Mouse (Mus musculus) midbrain, embryonic 13.5 days (tissue): ENCODE data around the gene Nox4. TPM values are rescaled to one million over a fixed set of nuclear protein-coding genes. Genes with fewer than 3 reads are reported as not detected.

Experiments
- ATAC-seq: fragments of 200-750 bp; cut with Nextera tagmentation; 2 replicates; pipeline ENCODE4 v1.8.0; 2017; ENCODE audit warnings: mild to moderate bottlenecking, moderate TSS enrichment, moderate library complexity
- H3K27ac ChIP-seq: fragments of 300-500 bp; sonication (generic); 2 replicates; pipeline ENCODE4 v1.5.1; 2015; ENCODE audit warnings: inconsistent platforms, mild to moderate bottlenecking, moderate library complexity
- H3K27me3 ChIP-seq: fragments of 300-500 bp; sonication (generic); 2 replicates; pipeline ENCODE4 v1.6.1; 2015; ENCODE audit warnings: mild to moderate bottlenecking, inconsistent platforms
- H3K36me3 ChIP-seq: fragments of 300-500 bp; sonication (generic); 2 replicates; pipeline ENCODE4 v1.6.1; 2015; ENCODE audit warnings: mild to moderate bottlenecking, inconsistent platforms
- H3K4me1 ChIP-seq: fragments of 300-500 bp; sonication (generic); replicated peaks from 2 replicates; pipeline ENCODE4 v1.6.1; 2015; ENCODE audit warnings: inconsistent platforms
- H3K4me2 ChIP-seq: fragments of 300-500 bp; sonication (generic); replicated peaks from 2 replicates; pipeline ENCODE4 v1.6.1; 2015; ENCODE audit warnings: moderate library complexity, mild to moderate bottlenecking, inconsistent platforms
- H3K4me3 ChIP-seq: fragments of 300-500 bp; sonication (generic); replicated peaks from 2 replicates; pipeline ENCODE4 v1.5.1; 2015; ENCODE audit warnings: mild to moderate bottlenecking, inconsistent platforms
- H3K9ac ChIP-seq: fragments of 300-500 bp; sonication (generic); replicated peaks from 2 replicates; pipeline ENCODE4 v1.6.1; 2015; ENCODE audit warnings: mild to moderate bottlenecking, inconsistent platforms
- H3K9me3 ChIP-seq: fragments of 300-500 bp; sonication (generic); 2 replicates; pipeline ENCODE4 v1.6.1; 2016; ENCODE audit warnings: mild to moderate bottlenecking, inconsistent platforms
- WGBS: fragments of 180-500 bp; shearing (Covaris S2); methylation state at CpG from one replicate; pipeline ENCODE4 v1.1.7; 2015; 5-methylcytosine and 5-hydroxymethylcytosine counted together
- polyA plus RNA-seq: library from polyadenylated mRNA; unstranded; fragments of >200 nt; fragmentation: Nextera tagmentation; extraction: Ambion mirVana; gene quantifications from 2 replicates; pipeline ENCODE4 v1.2.1, GENCODE M21; 2015

Nox4 gene
- polyA plus RNA-seq, 1 experiment from 2014 or later, result 2.6 TPM

GRCm38 (mm10) chr7:87277225-87277624, 31.3 kb downstream of the Nox4 start:
- ATAC-seq, result no peak

DNA sequence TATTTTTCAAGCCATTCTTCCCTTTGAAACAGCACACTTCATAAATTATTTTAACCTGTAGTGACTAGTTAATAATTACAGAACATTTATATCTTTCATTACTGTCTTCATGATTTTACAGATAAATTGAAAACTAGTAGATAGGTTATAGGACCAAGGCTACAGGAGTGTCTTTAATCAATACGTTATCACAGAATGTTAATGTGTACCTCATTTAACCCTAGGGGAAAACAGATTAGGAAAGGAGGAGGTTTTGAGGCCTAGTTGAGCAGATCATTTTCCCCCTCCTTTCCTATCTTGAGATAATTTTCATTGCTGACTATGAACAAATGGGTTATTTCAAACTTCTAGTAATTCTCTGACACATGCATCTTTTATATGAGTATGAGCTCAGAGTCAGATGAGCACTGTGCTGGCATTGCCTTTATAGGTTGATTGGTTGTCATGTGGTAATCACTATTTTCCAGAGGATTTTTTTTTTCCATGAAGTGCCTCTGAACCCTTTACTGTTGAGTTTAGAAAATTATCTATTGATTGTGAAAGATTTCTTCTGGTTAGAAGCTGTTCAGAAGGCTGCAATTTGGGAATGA, 57.9 kb downstream of the Nox4 start:
- Histone ChIP-seq H3K27ac (no peak overlapping the region), H3K4me1 (no peaks in the 10 kb centered on the region), H3K36me3 (no peaks in the 10 kb centered on the region), H3K27me3 (no peaks in the 10 kb centered on the region), H3K9me3 (no peaks in the 10 kb centered on the region), H3K4me3 (no peak overlapping the region), H3K9ac (no peak overlapping the region), H3K4me2 (no peak overlapping the region)
- 92% methylated on average over 1 of the region's 1 CpGs for WGBS
- no peak for ATAC-seq

More at GRCm38 (mm10) chr7:87277225-87277624, 31.3 kb downstream of the Nox4 start:
- no peaks in the 10 kb centered on the region for H3K36me3 ChIP-seq
- H3K27me3 ChIP-seq, result no peaks in the 10 kb centered on the region
- WGBS, result 11% methylated on average over 1 of the region's 1 CpGs
- no peaks in the 10 kb centered on the region for H3K9me3 ChIP-seq
- no peaks in the 10 kb centered on the region for H3K4me1 ChIP-seq
- no peak overlapping the region for H3K4me2 ChIP-seq
- H3K9ac ChIP-seq, result no peak overlapping the region
- no peak overlapping the region for H3K4me3 ChIP-seq
- H3K27ac ChIP-seq, result no peak overlapping the region

- no peak overlapping the region for H3K27ac ChIP-seq
- 92% methylated on average over 3 of the region's 3 CpGs for WGBS
- no peaks in the 10 kb centered on the region for H3K27me3 ChIP-seq
- H3K9me3 ChIP-seq, result no peaks in the 10 kb centered on the region
- H3K4me3 ChIP-seq, result no peak overlapping the region
- no peaks in the 10 kb centered on the region for H3K36me3 ChIP-seq
- H3K4me2 ChIP-seq, result no peak overlapping the region
- no peak overlapping the region for H3K9ac ChIP-seq
- no peaks in the 10 kb centered on the region for H3K4me1 ChIP-seq
- ATAC-seq, result no peak
Observed at GRCm38 (mm10) chr7:87321571-87321970, 75.7 kb downstream of the Nox4 start.

GRCm38 (mm10) chr7:87322085-87322484, 76.2 kb downstream of the Nox4 start:
- H3K27me3 ChIP-seq, result no peaks in the 10 kb centered on the region
- no peak overlapping the region for H3K4me3 ChIP-seq
- no peaks in the 10 kb centered on the region for H3K9me3 ChIP-seq
- H3K9ac ChIP-seq, result no peak overlapping the region
- no peak for ATAC-seq
- H3K4me2 ChIP-seq, result no peak overlapping the region
- no peaks in the 10 kb centered on the region for H3K36me3 ChIP-seq
- no peak overlapping the region for H3K27ac ChIP-seq
- 88% methylated on average over 1 of the region's 1 CpGs for WGBS
- no peaks in the 10 kb centered on the region for H3K4me1 ChIP-seq

DNA sequence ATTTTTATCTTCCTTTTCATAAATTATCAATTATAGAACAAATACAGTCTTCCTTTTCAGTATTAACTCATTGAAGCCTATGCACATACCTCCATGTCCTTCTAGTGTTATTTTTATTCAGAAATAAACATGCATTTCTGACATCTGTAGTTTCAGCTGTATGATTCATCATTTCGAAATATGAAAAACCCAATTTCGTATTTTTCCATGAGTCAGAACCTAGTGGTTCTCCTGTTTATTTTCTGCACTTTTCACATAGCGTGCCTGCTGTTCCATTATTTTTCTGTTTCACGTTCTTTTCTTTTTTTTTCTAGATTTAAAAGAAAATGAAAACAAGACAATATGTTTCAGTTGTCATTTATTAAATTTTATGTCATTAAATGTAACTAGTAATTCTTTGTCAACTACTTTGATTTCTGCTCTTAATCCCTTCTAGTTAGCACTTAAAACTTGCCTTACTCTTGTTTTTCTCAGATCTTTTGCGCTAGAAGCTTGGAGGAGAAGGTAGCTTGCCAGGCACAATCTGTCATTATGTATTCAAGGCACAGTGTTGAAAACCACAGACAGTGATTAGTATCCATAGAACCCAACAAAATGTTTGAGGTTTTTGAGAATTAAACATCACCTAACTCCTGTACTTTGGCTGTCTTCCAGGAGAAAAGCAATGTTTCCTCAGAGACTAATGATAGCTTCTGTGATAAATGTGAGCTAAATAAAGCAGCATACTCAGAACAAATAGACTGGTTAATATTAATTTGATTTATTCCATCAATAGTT, 85.1 kb downstream of the Nox4 start:
- 88% methylated on average over 5 of the region's 5 CpGs for WGBS
- no peak for ATAC-seq
- H3K36me3 ChIP-seq, result no peaks in the 10 kb centered on the region
- no peaks in the 10 kb centered on the region for H3K9me3 ChIP-seq
- no peak overlapping the region for H3K4me2 ChIP-seq
- H3K4me1 ChIP-seq, result no peaks in the 10 kb centered on the region
- no peak overlapping the region for H3K4me3 ChIP-seq
- H3K27ac ChIP-seq, result no peak overlapping the region
- H3K27me3 ChIP-seq, result no peaks in the 10 kb centered on the region
- H3K9ac ChIP-seq, result no peak overlapping the region

DNA sequence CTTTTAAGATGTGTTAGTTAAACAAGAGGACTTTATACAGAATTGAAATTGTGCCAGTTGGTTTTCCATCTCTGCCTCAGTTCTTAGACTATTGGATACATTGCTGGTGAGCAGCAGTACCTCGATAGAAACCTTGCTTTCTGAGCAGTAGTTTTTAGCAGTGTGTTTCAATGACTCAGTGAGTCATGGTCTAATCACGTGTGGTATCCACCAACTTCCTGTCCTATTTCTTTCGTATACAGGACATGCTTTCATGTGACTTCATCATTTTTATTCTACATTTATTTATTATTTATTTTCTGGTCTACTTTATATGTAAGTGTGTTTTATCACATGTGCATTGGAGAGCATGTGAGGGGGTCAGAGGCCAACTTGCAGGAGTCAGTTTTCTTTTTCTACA, 99.7 kb downstream of the Nox4 start:
- Histone ChIP-seq H3K27ac (no peak overlapping the region), H3K9me3 (no peaks in the 10 kb centered on the region), H3K4me3 (no peak overlapping the region), H3K4me2 (no peak overlapping the region), H3K27me3 (no peaks in the 10 kb centered on the region), H3K4me1 (no peaks in the 10 kb centered on the region), H3K36me3 (no peaks in the 10 kb centered on the region), H3K9ac (no peak overlapping the region)
- no peak for ATAC-seq
- WGBS, result 87% methylated on average over 3 of the region's 3 CpGs

DNA sequence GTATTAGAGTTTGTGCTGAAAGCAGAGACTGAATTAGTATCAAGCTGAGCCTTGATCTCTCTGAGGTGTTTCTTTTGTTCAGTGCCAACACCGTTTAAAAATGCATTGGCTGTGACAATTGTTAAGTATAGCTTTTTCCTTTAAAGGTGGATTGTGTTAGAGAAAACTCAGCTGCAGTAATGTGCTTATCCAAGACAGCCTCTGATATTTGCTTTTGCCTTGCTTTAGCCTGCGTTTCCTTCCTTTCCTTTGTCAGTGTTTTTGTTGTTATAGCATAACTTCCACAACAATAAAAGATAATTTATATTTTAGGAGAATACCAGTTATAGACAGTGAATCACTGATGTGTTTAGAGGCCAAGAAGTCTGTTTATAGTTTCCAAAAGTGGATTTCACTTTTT, 106.9 kb downstream of the Nox4 start:
- ATAC-seq, result no peak

GRCm38 (mm10) chr7:87367834-87368233, 121.9 kb downstream of the Nox4 start:
- no peaks in the 10 kb centered on the region for H3K36me3 ChIP-seq
- no peak overlapping the region for H3K27ac ChIP-seq
- H3K4me2 ChIP-seq, result no peak overlapping the region
- no peak overlapping the region for H3K9ac ChIP-seq
- no peaks in the 10 kb centered on the region for H3K4me1 ChIP-seq
- H3K27me3 ChIP-seq, result no peaks in the 10 kb centered on the region
- H3K9me3 ChIP-seq, result no peaks in the 10 kb centered on the region
- no peak overlapping the region for H3K4me3 ChIP-seq
- no peak for ATAC-seq

More for the DNA sequence above, 106.9 kb downstream of the Nox4 start:
- no peak overlapping the region for H3K4me2 ChIP-seq
- H3K4me1 ChIP-seq, result no peaks in the 10 kb centered on the region
- H3K9ac ChIP-seq, result no peak overlapping the region
- no peaks in the 10 kb centered on the region for H3K36me3 ChIP-seq
- H3K27me3 ChIP-seq, result no peaks in the 10 kb centered on the region
- no peak overlapping the region for H3K4me3 ChIP-seq
- 8% methylated on average over 2 of the region's 2 CpGs for WGBS
- H3K27ac ChIP-seq, result no peak overlapping the region
- no peaks in the 10 kb centered on the region for H3K9me3 ChIP-seq

DNA sequence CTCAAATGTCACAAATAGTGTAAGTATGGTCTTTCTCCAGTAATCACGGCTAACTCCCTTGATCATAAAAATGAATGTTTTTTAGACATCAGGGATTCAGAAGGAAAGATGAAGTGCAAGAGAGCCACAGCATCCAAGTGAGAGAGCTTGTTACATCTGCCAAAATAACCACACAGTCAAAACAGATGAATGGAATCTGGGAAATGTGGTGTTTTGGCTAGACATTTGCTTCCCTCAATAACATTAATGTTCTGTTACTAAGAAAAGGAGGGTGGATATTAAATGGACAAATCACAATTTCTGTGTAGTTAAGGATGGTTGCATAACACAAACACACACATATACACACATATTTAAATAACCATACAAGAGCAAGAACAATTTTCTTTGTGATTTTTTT, 123.2 kb downstream of the Nox4 start:
- WGBS, result 91% methylated on average over 1 of the region's 1 CpGs
- Histone ChIP-seq H3K9me3 (no peaks in the 10 kb centered on the region), H3K27me3 (no peaks in the 10 kb centered on the region), H3K4me2 (no peak overlapping the region), H3K36me3 (no peaks in the 10 kb centered on the region), H3K27ac (no peak overlapping the region), H3K4me3 (no peak overlapping the region), H3K9ac (no peak overlapping the region), H3K4me1 (no peaks in the 10 kb centered on the region)
- ATAC-seq, result no peak

GRCm38 (mm10) chr7:87370789-87371188, 124.9 kb downstream of the Nox4 start:
- ATAC-seq, result no peak
- no peak overlapping the region for H3K4me2 ChIP-seq
- H3K4me3 ChIP-seq, result no peak overlapping the region
- H3K9me3 ChIP-seq, result no peaks in the 10 kb centered on the region
- WGBS, result 82% methylated on average over 2 of the region's 2 CpGs
- H3K9ac ChIP-seq, result no peak overlapping the region
- H3K4me1 ChIP-seq, result no peaks in the 10 kb centered on the region
- H3K27me3 ChIP-seq, result no peaks in the 10 kb centered on the region
- H3K27ac ChIP-seq, result no peak overlapping the region
- H3K36me3 ChIP-seq, result no peaks in the 10 kb centered on the region

GRCm38 (mm10) chr7:87371316-87371715, 125.4 kb downstream of the Nox4 start:
- H3K4me1 ChIP-seq, result no peaks in the 10 kb centered on the region
- WGBS, result 89% methylated on average over 2 of the region's 2 CpGs
- H3K36me3 ChIP-seq, result no peaks in the 10 kb centered on the region
- no peaks in the 10 kb centered on the region for H3K9me3 ChIP-seq
- no peak overlapping the region for H3K4me3 ChIP-seq
- H3K27ac ChIP-seq, result no peak overlapping the region
- no peak overlapping the region for H3K9ac ChIP-seq
- H3K27me3 ChIP-seq, result no peaks in the 10 kb centered on the region
- no peak overlapping the region for H3K4me2 ChIP-seq
- no peak for ATAC-seq

DNA sequence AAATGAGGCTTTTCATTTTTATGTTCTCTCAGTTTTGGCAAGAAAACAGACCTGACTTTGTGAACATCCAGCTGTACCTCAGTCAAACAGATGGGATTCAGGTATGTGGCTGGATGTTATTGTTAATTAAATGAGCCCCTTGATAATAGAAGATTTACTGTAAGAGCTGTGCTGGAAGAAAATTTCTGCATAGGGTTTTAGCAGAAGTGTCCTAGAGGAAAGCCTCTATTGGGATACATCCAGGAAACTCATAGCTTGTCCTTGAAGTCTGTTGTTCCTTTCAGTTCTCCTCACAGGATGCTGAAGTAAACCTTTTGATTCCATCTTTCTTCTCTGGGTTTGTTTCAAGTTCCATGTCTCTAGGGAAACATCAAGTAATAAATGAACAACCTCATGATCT, 128.4 kb downstream of the Nox4 start:
- ATAC-seq, result no peak
- Histone ChIP-seq H3K9me3 (no peaks in the 10 kb centered on the region), H3K36me3 (no peaks in the 10 kb centered on the region), H3K4me3 (no peak overlapping the region), H3K4me1 (no peaks in the 10 kb centered on the region), H3K27me3 (no peaks in the 10 kb centered on the region), H3K27ac (no peak overlapping the region), H3K4me2 (no peak overlapping the region), H3K9ac (no peak overlapping the region)

GRCm38 (mm10) chr7:87374935-87375334, 129.0 kb downstream of the Nox4 start:
- H3K9ac ChIP-seq, result no peak overlapping the region
- no peaks in the 10 kb centered on the region for H3K36me3 ChIP-seq
- H3K4me3 ChIP-seq, result no peak overlapping the region
- ATAC-seq, result no peak
- no peak overlapping the region for H3K4me2 ChIP-seq
- no peaks in the 10 kb centered on the region for H3K27me3 ChIP-seq
- no peak overlapping the region for H3K27ac ChIP-seq
- H3K9me3 ChIP-seq, result no peaks in the 10 kb centered on the region
- WGBS, result 68% methylated on average over 2 of the region's 2 CpGs
- H3K4me1 ChIP-seq, result no peaks in the 10 kb centered on the region
